Mouse (Mus musculus) myocyte (in vitro differentiated cells): ENCODE results near the gene Hoxb7.

Experiments used
- CEBPB ChIP-seq: IDR thresholded peaks from 2 replicates; pipeline ENCODE4 v1.6.1; 2011; ENCODE audit warnings: mild to moderate bottlenecking, moderate library complexity; ENCODE audit not compliant: poor library complexity, insufficient read depth, severe bottlenecking
- E2F4 ChIP-seq: IDR thresholded peaks from one replicate; pipeline ENCODE4 v1.6.1; 2011; ENCODE audit warnings: mild to moderate bottlenecking, control low read depth, moderate library complexity; ENCODE audit not compliant: insufficient read depth
- MYOD1 ChIP-seq, 3 experiments: IDR thresholded peaks; one replicate each; pipeline ENCODE4 v1.6.1; 2011; ENCODE audit warnings: control low read depth in 2 of 3, low read depth in 2 of 3, mild to moderate bottlenecking in 2 of 3, moderate library complexity in 1 of 3; ENCODE audit not compliant: insufficient read length in 2 of 3, control insufficient read depth in 1 of 3
- POLR2A ChIP-seq: IDR thresholded peaks from one replicate; pipeline ENCODE4 v1.6.1; 2011; ENCODE audit warnings: low read depth, mild to moderate bottlenecking, control low read depth, moderate library complexity; ENCODE audit not compliant: insufficient read length
- REST ChIP-seq: IDR thresholded peaks from one replicate; pipeline ENCODE4 v1.6.1; 2011; ENCODE audit warnings: mild to moderate bottlenecking, control low read depth, moderate library complexity; ENCODE audit not compliant: insufficient read depth, insufficient read length

DNA sequence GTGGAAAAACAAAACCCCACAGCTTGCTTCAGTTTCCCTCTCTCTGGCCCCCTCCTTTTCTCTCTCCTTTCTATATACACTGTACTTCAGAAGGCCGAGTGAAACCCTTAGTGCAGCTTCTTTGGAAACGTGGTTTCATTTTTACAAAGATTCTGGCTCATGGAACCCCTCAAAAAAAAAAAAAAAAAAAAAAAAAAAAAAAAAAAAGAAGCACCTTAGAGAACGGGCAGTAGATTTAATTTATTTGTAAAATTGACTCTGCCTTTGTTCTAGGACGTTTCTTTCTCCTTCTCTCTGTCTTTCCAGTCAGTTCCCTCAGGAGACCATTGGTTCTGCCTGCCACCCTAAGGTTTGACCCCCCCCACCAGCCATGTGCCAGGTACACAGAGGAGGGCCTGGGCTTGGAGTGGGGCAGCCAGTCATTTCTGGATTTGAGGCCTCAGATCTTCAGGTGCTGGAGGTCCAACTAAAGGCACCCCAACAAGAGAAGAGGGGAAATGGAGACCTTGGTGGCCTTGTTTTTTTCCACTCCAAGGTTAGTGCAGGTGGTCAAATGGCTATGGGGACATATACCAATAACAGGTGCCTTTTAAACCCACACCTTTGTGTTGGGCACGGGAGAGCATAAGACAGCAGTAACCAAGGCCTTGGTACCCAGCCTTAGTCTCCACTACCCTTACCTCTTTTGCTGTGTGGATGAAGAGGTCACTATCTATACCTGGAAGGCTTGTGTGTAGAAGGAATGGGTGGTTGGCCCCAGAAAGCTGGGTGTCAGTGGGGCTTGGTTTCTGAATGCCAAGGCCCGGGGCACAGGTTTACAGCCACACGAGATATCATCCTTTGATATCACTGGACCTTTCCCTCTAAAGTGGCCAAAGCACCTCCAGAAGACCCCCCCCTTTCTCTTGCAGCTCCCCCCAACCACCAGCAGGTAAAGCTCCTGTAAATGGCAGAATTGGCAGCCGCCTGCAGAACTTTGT lies 5.7 kb upstream of the Hoxb7 start:
- TF ChIP-seq MYOD1 (IDR thresholded peaks at IDR 0.05; ENCODE audit: control insufficient read depth in 1 of 3, insufficient read length in 2 of 3, low read depth in 2 of 3) (no peak), POLR2A (no peak), REST (no peak), CEBPB (no peak), E2F4 (no peak)
